Mouse (Mus musculus): ENCODE measurements around the gene Lrrc27.
A peak's percentile ranks its signal among the peaks of the same experiment; 100 is the strongest.

The Lrrc27 gene

DNA sequence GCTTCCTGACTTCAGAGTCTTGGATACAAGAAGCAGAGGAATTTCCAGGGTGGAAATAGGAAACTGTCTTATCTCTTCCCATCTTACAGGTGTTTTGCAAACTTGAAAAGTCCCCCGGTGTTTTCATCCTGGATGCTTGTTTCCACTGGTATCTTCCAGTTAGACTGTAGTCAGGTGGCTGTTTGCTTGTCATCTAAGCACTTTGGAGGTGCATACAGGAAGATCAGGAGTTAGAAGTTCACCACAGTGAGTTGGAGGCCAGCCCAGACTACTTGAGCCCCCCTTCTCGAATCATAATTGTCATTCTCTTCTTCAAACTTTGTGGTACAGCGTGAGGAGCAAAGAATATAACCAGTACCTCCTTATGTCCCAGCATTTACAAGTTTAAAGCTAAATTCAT, 1.4 kb downstream of the Lrrc27 start:
- peak in 1 of 2 experiments; percentile 14 for DNase-seq (ENCODE audit: low spot score in 2 of 2)

DNA sequence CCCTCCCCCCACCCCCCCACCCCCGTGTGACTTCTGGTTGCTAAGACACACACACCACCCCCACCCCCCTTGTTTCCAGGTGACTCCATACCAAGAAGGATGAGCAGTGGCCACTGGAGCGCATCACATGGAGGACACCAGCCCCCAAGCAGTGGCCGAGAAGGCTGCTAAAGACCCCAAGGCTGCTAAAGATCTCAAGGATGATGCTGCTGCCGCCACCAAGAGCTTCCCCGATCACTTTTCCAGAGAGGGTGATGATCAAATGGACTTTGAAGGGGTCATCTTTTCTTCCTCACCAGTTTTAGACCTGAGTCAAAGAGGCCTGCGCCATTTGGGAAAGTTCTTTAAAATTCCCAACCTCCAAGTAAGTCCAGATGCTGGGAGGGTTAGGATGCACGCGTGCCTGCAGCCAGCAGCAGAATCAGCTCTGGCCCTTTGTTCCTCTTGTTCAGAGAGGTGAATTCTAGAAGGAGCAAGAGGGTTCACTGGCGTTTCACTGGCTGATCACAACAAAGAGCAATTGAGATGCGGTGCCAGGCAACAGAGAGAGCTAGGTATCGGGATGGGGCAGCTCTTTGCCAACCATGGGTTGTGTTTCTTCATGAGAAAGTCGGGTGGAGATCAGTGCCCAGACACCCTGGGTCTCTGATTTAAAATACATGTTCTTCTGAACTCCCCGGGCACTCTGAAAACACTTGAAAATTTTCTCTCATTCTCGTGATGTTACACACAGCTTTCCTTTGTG, 2.0 kb downstream of the Lrrc27 start:
- DNase-seq (ENCODE audit: low spot score in 2 of 2) = peak in 1 of 2 experiments; percentile 20

DNA sequence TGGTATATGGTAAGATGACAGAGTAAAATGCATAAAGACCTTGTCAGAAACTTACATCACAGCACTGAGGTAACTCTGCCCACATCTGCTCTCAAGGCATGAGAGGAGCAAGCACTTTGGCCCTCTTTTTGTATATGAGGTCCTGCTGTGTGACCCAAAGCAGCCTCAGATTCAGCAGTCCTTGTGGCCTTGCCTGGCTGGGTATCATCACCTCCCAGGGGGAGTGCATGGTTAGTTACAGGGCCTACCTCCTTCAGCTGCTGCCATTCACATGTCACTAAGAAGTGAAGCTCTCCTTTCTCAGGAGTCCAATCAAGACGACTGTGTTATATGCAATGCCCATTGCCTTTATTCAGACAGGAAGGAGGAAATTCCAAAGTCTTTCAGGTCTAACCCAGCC, 2.7 kb downstream of the Lrrc27 start:
- DNase-seq (ENCODE audit: low spot score in 2 of 2) = peak in 1 of 2 experiments; percentile 14

DNA sequence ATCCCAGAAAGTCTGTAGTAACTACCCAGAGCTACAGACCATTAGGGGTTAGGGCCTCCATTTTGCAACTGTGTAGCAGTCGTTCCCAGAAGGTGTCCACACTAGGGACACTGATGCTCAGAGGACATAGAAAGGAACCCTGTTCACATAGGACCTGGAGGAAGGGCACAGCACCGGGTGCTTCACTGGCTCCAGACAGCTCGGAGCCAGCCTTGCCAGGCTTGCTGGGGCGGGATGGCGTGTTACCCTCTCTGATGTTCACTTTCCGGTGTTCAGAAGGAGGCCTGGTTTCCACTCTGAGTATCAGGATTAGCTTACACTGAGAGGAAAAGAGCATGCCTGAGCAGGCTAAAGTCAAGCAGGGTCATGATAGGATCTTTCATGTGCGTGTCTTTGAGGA, 3.2 kb downstream of the Lrrc27 start:
- DNase-seq (ENCODE audit: low spot score in 2 of 2) = peak in 1 of 2 experiments; percentile 13

DNA sequence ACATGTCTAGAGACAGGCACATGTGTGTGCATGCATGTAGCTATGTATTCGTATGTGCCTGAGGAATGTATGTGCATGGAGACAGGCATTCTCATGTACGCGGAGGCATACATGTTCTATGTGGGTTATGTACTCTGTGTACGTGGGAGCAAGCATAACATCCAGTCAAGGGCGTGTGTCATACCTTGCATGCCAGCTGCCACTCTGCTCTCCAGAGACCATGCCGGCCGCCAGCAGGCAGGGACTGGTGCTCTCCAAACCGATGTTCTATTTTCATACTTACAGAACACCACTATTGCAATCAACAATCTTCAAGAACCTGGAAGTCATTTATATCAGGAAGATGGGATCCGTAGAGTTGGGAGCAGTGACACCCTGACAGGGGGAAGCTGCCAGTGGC, 3.7 kb downstream of the Lrrc27 start:
- DNase-seq (ENCODE audit: low spot score in 2 of 2) = peak in 1 of 2 experiments; percentile 16

DNA sequence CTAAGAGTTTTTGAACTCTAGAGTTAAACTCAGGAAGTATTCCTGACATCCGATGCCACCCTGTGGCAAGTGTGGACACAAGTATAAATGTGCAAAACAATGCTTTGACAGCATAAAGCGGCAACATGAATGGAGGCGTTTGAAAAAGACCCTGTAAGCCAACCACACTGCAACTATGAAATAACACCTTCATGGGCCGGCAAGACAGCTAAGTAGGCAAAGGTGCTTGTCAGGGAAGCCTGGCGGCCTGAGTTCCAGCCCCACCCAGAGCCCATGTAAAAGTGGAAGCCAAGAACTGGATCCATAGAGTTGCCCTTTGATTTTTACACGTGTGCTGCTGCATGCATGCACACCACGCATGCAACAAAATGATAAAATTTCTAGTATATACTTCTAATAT, 4.3 kb downstream of the Lrrc27 start:
- peak in 1 of 2 experiments; percentile 13 for DNase-seq (ENCODE audit: low spot score in 2 of 2)

DNA sequence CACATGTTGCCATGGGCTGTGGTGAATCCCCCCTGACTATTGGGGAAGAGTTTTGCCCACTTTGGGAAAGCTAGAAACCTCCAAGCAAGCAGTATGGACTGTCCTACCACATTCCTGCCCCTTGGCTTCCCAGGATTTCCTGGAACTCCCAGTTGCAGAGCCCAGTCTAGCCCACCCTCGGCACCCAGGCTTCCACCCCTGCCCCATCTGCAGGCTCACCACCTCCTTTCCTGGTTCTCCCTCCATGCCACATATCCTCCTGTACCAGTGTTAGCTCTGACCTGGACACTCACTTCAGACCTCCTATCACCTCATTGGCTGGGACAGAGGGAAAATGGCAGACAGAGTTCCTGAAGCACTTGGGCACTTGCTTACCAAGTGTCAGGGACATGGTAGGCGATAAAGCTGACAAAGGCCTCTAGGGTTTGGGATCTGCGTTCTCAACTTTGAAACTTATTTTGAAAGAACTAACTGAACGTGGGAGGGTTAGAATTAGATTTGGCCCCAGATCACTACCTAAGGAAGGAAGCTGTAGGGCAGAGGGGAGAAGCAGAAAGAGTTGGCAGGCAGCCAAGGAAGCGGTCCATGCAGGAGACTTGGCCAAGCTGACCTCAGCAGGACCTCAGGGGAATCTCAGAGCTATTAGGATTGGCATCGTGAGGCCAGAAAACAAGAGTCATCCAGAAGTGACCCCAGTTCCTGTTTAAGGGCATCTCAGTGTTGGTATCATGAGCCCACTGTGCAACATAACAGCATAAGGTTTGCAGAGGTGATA, 6.0 kb downstream of the Lrrc27 start:
- DNase-seq (ENCODE audit: low spot score in 2 of 2) = peak in 1 of 2 experiments; percentile 68

DNA sequence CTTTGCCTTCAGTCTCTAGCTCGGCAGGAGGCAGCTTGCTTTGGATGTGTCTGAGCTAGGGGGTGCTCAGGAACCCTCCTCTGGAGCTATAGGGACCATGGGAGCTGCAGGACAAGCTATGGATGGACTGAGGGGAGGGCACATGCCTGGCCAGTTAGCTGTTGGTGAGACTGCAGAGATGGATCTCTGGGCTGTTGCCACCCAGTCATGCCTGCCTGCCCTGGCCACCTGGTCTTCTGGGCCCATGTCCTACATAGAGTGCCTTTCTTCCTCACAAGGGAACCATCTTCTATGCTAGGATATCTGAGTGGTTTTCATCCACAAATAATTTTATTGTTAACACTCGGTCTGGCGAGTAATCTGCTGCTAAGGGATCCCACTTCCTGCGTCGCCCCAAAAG, 6.7 kb downstream of the Lrrc27 start:
- DNase-seq (ENCODE audit: low spot score in 2 of 2) = peak in 1 of 2 experiments; percentile 16

DNA sequence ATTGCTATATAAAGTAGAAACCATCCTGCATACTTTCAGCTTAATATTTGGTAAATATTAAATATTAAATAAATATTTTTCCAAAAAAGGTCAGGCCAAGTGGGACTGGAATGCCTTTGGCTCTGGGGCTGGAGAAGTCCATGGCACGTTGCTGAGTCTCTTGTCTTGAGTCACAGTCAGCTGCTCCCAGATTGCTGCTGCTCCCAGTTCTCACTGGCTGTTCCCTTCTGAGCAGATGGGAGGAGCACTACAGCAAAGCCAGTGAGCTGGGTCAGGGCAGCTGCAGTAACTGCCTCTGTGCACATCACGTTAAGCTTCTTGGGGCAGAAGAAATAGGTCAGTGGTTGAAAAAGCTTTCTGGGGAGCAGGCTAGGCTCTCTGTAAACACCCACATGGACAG, 7.5 kb downstream of the Lrrc27 start:
- DNase-seq (ENCODE audit: low spot score in 2 of 2) = peak in 1 of 2 experiments; percentile 16

DNA sequence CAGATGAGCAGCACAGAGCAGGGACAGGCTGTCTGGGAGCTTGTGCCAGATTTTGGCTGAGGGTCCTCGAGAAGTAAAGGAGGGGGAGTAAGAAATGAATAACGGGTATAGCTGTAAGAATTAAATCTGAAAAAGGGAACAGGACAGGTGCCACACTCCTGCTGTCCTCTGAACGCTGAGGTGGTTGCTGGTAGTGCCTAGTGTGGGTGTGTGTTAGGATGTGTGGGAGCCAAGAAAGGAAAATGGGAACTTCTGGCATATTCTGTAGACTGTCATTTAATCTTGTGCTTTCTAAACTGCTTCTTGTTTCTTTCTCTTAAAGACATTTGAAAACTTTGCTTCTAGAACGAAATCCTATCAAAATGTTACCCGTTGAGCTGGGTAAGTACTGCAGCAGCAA, 8.3 kb downstream of the Lrrc27 start:
- peak in 1 of 2 experiments; percentile 12 for DNase-seq (ENCODE audit: low spot score in 2 of 2)

DNA sequence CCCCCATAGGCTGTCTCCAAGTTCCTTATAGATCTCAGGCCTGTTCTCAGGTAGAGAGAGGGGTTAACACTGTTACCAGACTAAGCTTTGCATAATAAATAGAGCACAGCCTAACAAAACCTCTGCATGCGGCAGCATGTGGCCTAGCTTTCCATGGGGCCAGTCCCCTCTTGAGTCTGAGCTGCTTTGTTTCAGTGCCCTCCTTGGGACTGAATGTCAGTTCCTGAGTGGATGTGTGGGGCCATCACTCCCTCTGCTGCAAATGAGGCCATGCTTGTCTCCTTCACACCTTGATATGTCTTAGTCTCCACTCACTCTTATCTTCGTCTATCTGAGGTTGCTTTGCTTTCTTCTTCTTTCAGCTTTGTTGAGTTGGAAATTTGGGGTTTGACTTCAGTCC, 9.1 kb downstream of the Lrrc27 start:
- no peak for DNase-seq (ENCODE audit: low spot score in 2 of 2)

DNA sequence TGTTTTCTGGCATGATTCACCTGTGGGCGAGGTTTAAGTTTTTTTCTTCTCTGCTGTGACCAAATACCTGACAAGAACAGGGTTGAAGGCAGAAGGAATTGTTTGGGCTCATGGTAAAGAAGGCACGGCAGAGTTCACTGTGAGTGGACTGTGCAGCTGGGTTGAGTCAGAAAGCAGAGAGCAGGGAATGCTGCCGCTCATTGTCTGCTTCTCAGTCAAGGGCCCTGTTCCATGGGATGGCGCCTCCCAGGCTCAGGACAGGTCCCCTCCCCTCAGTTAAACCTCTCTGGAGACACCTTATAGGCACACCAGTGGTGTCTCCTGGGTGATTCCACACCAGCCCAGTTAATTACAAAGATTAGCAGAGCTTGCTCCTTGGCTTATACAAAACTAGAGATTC, 9.6 kb downstream of the Lrrc27 start:
- DNase-seq (ENCODE audit: low spot score in 2 of 2) = peak in 1 of 2 experiments; percentile 11

DNA sequence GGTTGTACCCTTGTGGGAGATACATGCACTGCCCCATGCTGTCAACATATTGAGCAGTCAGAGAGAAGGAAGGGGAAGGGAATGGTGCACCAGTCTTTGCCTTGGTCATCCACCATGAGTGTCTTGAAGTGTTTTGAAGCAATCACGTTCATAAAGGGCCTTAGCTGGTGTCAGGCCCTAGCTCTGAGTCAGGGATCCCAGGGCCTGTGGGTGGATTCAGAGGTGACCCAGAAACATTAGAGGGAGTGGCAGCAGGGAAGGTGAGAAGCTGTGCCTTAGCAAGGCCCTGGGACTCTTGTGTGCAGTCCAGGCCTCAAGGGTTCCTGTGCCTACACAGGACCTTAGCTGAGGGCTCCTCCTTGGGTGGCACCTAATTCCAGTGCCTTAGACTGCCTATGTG, 11.3 kb downstream of the Lrrc27 start:
- DNase-seq (ENCODE audit: low spot score in 2 of 2) = peak in 1 of 2 experiments; percentile 7

DNA sequence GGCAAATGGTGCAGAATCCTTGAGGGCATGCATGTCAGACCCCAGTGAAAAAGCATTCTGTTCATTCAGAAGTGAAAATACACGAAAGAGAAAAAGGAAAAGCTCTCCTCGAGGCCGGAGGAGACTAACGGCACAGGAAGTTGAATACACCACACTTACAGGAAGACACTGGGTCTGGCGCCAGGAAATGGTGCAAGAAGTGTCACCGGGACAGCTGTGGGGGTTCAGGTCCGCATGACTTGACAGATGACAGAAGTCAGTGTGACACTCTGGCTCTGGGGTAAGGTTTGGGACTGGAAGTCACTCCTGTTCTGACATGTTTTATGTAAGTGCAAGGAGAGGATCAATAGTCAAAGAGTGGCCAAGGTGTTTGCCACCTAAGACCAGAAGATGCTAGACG, 11.9 kb downstream of the Lrrc27 start:
- peak in 1 of 2 experiments; percentile 27 for DNase-seq (ENCODE audit: low spot score in 2 of 2)

DNA sequence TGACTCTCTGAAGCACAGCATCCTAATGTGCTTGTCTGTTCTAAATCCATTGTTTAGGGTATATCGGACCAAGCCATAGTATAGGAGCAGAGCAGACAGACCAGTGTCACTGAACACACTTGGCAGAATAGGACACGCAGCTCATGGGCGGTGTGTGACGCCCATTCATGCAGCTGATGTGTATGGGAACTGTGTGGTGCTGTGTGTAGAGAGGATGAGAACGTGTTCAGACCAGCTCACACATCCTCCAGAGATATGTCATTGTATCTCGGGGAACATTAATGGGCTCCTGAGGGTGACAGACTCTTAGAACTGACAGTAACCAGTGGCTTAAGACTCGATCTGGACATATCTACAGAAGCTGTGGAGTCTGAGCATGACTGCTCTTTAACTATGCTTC, 13.6 kb downstream of the Lrrc27 start:
- peak in 1 of 2 experiments; percentile 9 for DNase-seq (ENCODE audit: low spot score in 2 of 2)

DNA sequence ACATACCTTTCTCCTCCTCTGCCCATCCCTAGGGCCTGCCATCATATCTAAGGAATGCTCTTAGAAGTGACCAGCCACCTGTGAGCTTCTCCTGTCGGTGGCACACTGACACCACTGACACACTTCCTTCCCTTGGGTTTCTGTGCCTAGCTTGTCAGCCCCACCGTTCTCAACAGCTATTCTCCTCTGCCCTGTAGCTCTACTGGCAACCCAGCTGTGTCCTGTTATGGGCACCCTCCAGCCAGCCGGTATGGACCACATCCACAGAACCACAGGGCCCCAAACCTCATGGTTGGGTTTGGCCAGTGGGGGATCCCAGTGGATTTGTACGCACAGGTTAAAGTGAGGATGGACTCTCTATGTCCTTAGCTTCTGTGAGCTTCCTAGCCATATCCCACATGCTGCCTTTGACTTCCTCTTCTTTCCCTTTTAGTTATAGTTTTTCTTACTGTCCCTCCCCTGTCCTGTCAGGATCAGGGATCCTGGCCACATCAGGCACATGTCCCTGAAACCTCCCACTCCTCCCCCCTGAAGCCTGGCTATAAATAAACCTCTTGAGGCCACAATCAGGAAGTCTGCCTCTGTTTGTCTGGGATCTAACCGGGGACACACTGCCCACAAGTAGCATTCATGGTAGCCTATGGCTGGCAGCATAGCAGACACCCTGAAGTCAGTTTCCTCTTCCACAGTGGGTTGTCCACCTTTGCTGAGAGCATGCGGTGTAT, 15.8 kb downstream of the Lrrc27 start:
- no peak for DNase-seq (ENCODE audit: low spot score in 2 of 2)

DNA sequence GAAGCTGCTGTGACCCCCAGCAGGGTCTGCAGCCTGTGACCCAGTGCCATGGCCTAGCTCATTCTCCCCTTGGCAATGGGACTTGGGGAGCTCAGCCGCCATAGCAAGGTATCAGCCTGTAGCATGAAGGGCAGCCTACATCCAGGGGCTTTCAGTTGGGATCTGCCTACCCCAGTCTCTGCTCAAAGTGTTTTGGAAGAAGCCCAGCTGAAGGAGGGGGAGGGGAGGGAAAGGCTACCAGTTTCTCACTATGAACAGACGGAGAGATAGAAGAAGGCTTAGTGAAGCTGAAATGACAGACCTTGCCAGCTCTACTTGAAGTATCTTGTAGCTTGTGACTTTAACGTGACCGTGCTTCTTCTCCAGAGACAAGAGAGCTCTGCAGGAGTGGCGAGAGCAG, 17.0 kb downstream of the Lrrc27 start:
- peak in 1 of 2 experiments; percentile 47 for DNase-seq (ENCODE audit: low spot score in 2 of 2)

DNA sequence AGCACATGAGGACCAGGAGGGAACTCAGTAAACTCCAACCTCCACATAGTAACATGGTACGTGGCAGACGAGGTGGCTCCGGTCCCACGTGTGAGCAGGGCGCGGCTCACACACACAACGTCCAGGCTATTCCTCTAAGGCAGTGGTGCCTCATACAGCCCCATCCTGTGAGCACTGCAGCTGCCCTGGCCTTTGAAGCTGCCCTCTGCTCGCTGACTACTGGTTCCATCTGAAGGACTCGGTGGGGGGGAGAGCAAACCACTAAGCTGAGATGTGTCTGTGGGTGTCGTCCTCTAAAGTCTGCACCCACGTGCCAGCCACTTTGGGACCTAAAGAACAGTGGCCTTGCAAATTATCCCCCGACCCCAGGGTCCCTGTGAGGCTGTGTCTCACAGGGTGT, 17.5 kb downstream of the Lrrc27 start:
- DNase-seq (ENCODE audit: low spot score in 2 of 2) = no peak

DNA sequence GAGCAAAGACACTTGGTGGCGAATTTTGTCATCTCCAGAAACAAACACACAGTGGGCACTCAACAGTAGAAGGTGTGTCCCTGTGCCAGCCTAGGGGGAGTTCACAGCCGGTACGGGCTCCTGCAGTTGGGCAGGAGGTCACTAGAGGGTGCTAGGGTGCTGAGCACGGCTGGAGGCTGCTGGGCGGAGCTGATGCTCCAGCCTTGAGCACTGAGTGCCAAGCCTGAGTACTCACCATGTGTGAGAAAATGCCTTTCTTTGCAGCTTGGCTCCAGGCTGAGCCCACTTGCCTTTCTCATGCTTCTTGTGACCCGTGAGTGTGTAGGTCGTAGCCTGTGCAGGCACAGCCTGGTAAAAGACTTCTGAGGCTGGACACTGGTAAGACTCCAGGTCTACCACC, 20.9 kb downstream of the Lrrc27 start:
- peak; percentile 88 to 90 for DNase-seq (ENCODE audit: low spot score in 2 of 2)

DNA sequence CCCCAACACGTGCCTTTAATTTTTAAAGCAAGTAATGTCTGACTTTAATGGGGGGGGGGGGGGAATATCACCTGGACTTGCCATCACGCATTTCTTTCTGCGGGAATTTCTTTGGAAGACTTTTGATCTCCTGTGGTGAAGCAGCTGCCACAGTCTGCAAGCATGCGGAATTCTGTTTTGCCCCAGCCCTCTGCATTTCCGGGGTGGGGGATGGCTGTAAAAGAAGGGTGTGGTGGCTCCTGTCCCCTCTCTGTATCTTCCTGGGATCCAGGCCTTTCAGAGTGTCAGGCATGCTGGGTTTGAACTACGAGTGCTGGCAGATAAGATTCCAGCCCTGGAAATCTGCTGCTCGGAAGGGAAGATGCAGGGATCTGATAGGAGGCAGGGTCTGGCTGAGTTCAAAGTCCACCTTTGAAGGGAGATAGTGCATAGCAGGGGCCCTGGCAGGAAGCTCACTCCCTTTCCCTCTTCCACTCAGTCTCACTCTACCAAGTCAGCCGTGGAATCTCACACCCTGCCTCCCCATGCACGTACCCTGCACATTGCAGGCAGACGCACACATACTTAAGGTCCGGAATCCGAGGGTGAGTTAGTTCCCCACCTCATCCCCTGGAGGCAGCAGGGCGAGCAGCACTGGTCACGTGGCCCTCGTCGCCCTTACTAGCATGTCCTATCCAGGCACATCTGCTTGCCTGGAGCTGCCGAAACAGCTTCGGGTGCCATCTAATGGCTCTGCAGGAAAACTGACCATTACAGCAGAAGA, 21.8 kb downstream of the Lrrc27 start:
- peak; percentile 54 to 58 for DNase-seq (ENCODE audit: low spot score in 2 of 2)

DNA sequence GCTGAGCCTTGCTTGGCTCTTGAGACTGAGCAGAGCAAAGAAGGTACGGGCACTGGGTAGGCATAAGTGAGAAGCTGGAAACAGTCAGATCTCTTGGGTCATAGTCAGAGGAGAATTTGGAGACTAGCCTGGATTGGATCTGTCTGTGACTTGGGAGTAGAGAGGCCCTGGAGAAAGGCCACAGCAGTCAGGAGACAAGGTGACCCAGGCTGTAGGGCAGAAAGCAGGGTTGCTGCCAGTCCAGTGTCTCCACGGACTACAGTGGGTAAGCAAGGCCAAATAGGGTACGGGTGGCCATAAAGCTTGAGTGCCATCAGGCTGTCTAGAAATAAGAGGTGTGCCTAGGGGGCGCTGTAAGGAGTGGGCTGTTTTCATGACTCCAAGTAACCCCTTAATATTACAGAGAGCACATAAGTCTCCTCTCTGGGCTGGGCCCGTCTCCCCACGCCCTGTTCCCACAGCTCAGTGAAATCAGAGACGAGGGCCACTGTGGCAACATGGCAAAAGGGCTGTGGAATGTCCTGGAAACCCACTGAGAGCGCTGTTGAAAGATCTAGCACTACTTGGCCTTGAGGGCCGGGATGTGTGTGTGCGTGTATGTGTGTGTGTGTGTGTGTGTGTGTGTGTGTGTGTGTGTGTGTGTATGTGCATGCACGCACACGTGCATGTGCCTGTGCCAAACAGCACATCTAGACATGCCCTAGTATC, 23.0 kb downstream of the Lrrc27 start:
- DNase-seq (ENCODE audit: low spot score in 2 of 2) = no peak
